Mouse (Mus musculus): ENCODE results near the gene Dtx3.

Gene Dtx3

DNA sequence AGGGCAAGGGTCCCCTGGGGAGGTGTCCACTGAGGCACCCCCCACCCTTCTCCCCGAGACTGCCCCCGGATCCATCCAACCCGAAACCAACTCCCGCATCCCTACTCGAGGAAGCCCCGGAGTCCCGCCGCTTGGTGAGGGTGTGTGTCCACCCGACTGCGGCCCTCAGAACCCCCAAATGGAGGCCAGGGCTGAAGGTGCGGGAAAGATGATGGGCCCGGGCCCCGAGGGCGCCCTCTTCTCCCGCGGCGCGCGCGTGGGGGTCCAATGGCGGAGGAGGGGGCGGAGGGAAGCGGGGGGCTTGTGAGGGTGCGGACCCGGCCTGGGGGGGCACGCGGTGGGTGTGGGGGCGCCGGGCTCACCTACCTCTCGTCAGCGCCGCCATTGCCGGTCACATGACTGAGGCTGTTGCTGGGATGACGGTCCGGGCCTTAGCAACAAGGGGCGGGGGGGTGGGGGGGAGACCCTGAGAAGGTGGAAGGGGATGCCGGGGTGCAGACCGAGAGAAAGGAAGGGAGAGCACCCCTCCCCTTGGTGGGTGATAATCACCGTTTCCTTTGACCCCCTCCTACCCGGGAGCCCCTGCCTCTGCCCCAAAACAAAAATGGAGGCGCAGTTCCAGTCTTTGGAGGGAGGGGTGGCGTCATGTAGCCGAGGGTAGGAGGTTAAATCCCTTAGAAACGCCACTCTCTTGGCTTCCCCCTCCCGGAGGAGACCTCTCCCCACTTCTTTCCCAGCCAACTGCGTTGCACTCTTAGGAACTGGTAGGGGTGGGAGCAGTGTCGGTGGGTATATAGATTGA is at the start of gene Dtx3:
TSS of gene Dtx3 (minus strand) at position 401 of the 802 bp plus-strand sequence.
- peak; percentile 72 for DNase-seq

DNA sequence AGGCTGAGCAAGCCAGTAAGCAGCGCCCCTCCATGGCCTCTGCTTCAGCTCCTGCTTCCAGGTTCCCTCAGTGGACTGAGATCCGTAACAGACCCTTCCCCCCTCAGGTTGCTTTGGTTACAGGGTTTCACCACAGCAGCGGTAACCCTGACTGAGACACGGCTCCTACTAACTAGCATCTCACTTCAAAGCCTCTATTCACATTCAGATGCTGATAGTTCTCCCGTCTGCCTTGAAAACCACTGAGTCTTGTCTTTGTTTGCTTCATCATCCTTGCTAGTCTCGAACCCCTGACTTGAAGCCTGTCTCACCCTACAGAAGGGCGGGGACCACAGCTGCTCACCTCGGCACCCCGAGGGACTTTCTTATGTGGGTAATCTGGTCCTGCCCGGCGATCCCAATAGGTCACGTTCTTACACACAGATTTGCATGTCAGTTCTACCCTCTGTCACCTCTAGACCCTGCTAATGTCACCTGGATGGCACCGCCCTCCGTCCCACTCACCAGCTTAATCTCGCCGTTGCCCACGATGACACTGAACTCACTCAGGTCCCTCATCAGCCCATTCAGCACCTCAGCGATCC is 42.8 kb upstream of the Dtx3 start:
- no peak for DNase-seq

- peak; percentile 38 for DNase-seq
Measured at GRCm38 (mm10) chr10:127236541-127236940, 41.0 kb upstream of the Dtx3 start.

- DNase-seq: no peak
Measured at GRCm38 (mm10) chr10:127233141-127233540, 37.6 kb upstream of the Dtx3 start.

- no peak for DNase-seq
Measured at GRCm38 (mm10) chr10:127231741-127232140, 36.2 kb upstream of the Dtx3 start.

DNA sequence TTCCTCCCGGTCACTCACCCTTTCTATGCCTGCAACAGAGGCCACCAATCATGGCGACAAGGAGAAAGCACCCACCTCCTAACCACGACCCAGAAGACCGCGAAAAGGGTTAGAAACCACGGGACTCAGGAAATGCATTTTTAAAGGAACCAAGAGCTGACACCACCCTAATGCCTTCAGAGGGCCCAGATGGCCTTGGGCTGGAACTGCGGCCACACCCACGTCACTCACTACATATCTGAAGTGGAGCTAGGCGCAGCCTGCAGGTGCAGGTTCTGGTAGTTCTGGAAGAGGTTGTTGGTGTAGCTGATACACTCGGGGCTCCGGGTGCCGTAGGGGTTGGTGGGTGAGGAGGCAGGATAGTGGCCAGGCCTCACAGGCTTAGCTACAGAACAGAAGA is 35.2 kb upstream of the Dtx3 start:
- DNase-seq: no peak

- peak; percentile 79 for DNase-seq
Measured at GRCm38 (mm10) chr10:127228897-127229296, 33.4 kb upstream of the Dtx3 start.

- no peak for DNase-seq
Measured at GRCm38 (mm10) chr10:127227163-127227562, 31.6 kb upstream of the Dtx3 start.

GRCm38 (mm10) chr10:127226318-127226895 is 30.9 kb upstream of the Dtx3 start:
- DNase-seq: peak; percentile 55

GRCm38 (mm10) chr10:127225732-127226131 is 30.2 kb upstream of the Dtx3 start:
- no peak for DNase-seq

DNA sequence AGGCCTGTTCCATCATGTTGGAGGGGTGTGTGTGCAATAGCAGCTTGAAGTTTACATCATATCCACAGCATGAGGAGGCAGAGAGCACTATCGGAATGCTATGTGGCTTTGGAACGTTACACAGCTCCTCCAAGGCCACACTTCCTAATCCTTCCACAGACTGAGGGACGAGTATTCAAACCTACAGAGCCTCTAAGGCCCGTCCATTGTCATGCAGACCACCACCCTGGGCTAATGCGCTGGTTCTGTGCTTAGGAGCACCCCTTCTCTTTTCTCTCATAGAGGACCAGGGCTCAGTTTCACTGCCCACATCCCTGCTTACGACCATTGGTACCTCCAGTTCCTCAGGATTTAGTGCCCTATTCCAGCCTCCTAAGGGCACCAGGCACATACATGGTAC is 29.7 kb upstream of the Dtx3 start:
- DNase-seq: no peak

DNA sequence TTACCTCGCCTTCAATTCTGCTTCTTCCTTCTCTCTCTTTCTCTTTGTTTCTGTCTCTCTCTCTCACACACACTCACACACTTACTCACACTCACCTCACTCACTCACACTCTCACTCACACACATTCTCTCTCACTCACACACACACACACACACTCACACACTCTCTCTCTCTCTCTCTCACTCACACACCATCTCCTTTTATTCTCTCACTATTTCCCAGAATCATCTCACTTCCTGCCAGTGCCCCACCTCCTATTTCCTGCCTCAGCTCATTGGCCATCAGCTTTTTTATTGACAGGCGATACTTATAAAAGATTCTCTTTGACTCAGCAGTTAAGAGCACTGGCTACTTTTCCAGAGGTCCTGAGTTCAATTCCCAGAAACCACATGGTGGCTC is 22.8 kb upstream of the Dtx3 start:
- DNase-seq: no peak

DNA sequence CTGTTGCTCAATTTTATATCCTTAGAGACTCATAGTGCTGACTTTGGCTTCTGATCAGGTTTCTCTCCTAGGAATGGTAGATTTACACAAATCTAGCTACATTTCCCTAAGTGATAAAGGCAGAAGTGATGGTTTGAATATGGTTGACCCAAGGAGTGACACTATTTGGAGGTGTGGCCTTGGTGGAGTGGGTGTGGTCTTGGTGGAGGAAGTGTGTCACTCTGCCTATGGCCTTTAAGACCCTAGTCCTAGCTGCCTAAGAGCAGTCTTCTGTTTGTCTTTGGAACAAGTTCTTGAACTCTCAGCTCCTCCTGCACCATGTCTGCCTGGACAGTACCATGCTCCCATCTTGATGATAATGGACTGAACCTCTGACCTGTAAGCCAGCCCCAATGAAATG is 21.6 kb upstream of the Dtx3 start:
- DNase-seq: no peak

GRCm38 (mm10) chr10:127216456-127216855 is 20.9 kb upstream of the Dtx3 start:
- no peak for DNase-seq

DNA sequence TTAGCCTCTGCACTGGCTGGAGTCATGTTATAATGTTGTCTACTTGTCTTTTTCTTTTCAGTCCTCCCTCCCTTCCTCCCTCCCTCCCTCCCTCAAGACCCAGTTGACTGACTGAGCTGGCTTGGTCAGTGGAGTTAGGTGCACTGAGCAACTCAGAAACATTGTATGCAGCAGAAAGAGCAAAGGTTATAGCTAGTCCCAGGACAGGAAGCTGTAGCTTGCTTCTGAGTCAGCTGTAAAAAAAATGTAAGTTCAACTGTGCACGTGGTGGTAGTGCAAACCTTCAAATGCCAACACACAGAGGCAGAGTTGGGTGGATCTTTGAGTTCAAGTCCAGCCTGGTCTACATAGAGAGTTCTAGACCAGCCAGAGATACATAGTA is 18.9 kb upstream of the Dtx3 start:
- DNase-seq: no peak

DNA sequence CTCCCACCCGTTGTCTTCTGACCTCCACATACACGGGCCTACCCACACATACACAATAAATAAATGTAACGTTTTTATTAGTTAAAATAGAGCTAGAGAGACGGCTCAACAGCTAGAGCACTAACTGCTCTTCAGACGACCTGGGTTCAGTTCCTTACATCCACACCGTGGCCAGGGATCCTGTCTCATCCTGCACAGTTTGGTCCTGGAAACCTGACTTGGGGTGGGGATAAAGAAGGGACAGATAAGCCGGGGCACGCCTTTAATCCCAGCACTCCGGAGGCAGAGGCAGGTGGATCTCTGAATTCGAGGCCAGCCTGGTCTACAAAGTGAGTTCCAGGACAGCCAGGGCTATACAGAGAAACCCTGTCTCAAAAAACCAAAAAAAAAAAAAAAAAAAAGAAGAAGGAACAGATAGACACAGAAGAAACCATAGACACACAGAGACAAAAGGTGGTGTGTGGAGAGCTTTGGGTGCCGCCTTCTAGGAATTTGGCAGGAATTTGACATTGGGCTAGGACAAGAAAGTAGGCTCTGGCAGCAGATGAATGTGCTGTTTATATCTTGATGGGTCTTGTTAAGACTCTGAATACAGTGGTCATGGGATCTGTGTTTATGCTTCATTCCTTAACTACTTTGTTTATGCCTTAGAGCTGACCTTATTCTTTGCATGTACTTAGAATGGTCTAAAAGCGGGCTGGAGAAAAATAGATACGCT is 18.3 kb upstream of the Dtx3 start:
- DNase-seq: no peak

- no peak for DNase-seq
Measured at GRCm38 (mm10) chr10:127213272-127213671, 17.7 kb upstream of the Dtx3 start.

- DNase-seq: peak; percentile 86
Measured at GRCm38 (mm10) chr10:127211414-127211854, 15.9 kb upstream of the Dtx3 start, which contains the start of gene Pip4k2c. TSS of gene Pip4k2c (minus strand) at chr10:127211585.

- no peak for DNase-seq
Measured at GRCm38 (mm10) chr10:127210961-127211405, 15.5 kb upstream of the Dtx3 start.

GRCm38 (mm10) chr10:127209928-127210570 is 14.5 kb upstream of the Dtx3 start:
- no peak for DNase-seq

- DNase-seq: no peak
Measured at GRCm38 (mm10) chr10:127208921-127209320, 13.4 kb upstream of the Dtx3 start.

- DNase-seq: no peak
Measured at GRCm38 (mm10) chr10:127205373-127205772, 9.8 kb upstream of the Dtx3 start.

GRCm38 (mm10) chr10:127204589-127204988 is 9.1 kb upstream of the Dtx3 start:
- no peak for DNase-seq

Data from retina, postnatal 1 day (tissue).